Mouse (Mus musculus) spleen, adult 18-20 months (tissue): ENCODE data around the gene Vmn1r84.

Experiments
- DNase-seq, 2 experiments: peaks; one replicate each; pipeline ENCODE4 v3.0.0; 2022; ENCODE audit warnings: mixed read lengths in 2 of 2

The Vmn1r84 gene

DNA sequence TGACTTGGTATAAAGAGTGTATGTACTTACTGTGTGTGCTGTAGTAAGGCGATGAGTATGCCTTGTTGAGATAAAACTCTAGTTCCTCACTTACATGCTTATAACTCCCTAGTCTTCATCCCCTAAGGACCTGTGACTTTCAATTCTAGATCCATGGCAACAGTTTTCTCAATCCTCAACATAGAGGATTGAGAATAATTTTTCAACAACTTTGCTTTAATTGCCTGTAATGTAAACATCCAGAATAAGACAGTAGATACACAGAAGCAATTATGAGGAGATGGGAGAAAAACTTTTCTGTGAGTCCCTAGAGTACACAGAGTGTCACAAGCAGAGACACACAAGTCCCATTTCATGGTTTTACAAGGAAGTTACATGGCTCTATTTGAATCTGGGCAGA is at the start of gene Vmn1r84:
Vmn1r84 (minus strand) TSS at position 101 of the 400 bp plus-strand sequence.
- no peak for DNase-seq

DNA sequence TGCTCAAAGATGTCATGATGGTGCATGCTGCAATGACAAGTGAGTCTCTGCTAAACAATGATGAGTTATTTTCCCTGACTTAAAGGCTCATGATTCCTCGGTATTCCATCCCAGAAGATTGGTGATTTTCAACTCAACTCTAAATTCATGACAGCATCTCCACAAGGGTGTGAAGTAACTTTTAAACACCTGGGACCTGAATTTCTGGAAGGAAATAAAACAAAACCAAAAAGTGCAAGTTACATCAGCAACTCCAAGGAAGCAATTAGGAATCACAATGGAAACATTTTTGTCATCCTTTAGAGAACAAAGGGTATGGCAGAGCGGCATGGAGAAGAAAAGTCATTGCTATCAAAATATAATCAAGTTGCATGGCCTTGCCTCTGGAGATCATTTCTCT is 39.7 kb downstream of the Vmn1r84 start, which contains the start of gene Vmn1r83:
Vmn1r83 (minus strand) TSS at position 101 of the 400 bp plus-strand sequence.
- no peak for DNase-seq
